ENCODE assay signal across 16 mouse cellular contexts in the genomic region with DNA sequence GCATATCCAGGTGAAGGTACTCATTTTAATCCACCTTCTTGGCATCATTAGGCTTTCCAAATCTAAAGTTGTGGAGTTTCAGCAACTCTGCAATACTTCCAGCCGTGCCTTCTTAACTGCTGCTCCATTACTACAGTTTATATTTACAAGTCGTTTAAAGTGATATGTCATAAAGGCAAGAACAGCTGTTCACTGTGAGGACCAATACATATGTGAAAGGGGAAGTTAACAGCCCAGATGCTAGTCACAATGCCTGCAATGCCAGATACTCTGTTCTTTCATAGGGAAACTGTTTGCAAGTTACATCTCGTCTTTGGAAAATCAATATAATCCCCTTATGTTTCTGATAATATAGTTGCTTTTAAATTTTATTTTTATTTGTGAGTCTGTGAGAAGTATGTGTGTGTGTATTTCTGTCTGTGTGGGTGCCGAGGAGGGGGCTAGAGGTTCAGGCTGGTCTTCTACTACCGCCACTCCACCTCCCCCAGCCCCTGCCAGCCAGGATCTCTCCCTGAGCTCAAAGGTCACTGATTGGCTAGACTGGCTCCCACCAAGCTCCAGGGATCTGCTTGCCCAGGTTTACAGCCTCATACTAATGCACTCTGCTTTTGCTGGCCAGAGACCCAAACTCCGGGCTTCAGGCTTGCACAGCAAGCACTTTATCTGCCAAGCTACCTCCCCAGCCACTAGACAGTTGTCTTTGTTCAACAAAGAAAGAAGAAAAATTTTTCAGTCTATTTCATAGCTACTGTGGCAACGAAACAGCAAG. TPM values are rescaled to one million over a fixed set of nuclear protein-coding genes. Genes with fewer than 3 reads are reported as not detected.
DNase-seq lines count a peak whose midpoint lies in the region; ATAC-seq lines count a peak whose summit lies in the region.
"Had no signal": no experiment of that assay in that cellular context is flagged by ENCODE, and none has a peak within 500 bp of the region (broad histone marks: within the 10 kb centered on the region; RNA-seq: fewer than 3 reads in every experiment).

No protein-coding gene starts in this region.

- peaks cover 11% of the 10 kb centered on the region for H3K4me1 ChIP-seq in limb, embryonic 12.5 days (replicated peaks)
- peaks cover 19% of the 10 kb centered on the region for H3K4me1 ChIP-seq in limb, embryonic 10.5 days
- peaks cover 19% of the 10 kb centered on the region for H3K4me1 ChIP-seq in limb, embryonic 13.5 days

- 38% methylated on average over 7 of the region's 7 CpGs for WGBS in limb, embryonic 12.5 days
- 62% methylated on average over 7 of the region's 7 CpGs for WGBS in limb, embryonic 10.5 days
- WGBS in limb, embryonic 13.5 days: 31% methylated on average over 7 of the region's 7 CpGs

- H3K36me3 ChIP-seq in limb, embryonic 12.5 days: no peaks in the 10 kb centered on the region
- H3K36me3 ChIP-seq in limb, embryonic 10.5 days: no peaks in the 10 kb centered on the region
- H3K36me3 ChIP-seq in limb, embryonic 13.5 days: no peaks in the 10 kb centered on the region
- H3K36me3 ChIP-seq: midbrain, embryonic 10.5 days had no signal

- H3K9ac ChIP-seq in limb, embryonic 12.5 days (replicated peaks): no peak overlapping the region
- no peak overlapping the region for H3K9ac ChIP-seq in limb, embryonic 13.5 days

- ATAC-seq in limb, embryonic 12.5 days (ENCODE audit: insufficient number of reproducible peaks, insufficient read depth, low FRiP score, low TSS enrichment, low read depth): 0 out of 2 replicates have a peak, but pooled peaks have one; percentile 62
- ATAC-seq in limb, embryonic 13.5 days (ENCODE audit: low FRiP score, low read depth): no peak

- H3K27ac ChIP-seq in limb, embryonic 12.5 days: peak overlapping the region; percentile 17; the same call in 1 of the 2 replicates
- no peak overlapping the region for H3K27ac ChIP-seq in limb, embryonic 10.5 days
- H3K27ac ChIP-seq in limb, embryonic 13.5 days: no peak overlapping the region
- H3K27ac ChIP-seq: heart, adult 2 months; midbrain, embryonic 10.5 days had no signal

- H3K4me3 ChIP-seq in limb, embryonic 12.5 days (replicated peaks): no peak overlapping the region
- H3K4me3 ChIP-seq in limb, embryonic 10.5 days: no peak overlapping the region
- no peak overlapping the region for H3K4me3 ChIP-seq in limb, embryonic 13.5 days
- H3K4me3 ChIP-seq: heart, adult 2 months; midbrain, embryonic 10.5 days had no signal

- 0 out of 2 replicates have a peak overlapping the region, but pooled peaks have one; percentile 19 for H3K4me2 ChIP-seq in limb, embryonic 12.5 days
- 0 out of 2 replicates have a peak overlapping the region, but pooled peaks have one; percentile 4 for H3K4me2 ChIP-seq in limb, embryonic 13.5 days (replicated peaks)

- peak; percentile 20 for DNase-seq in cerebellum, adult 11-12 months
- DNase-seq in cerebellum, adult 8-10 months: no peak
- no peak for DNase-seq in limb, embryonic 10.5 days (ENCODE audit: low spot score)
- DNase-seq in brain, adult 2 months (ENCODE audit: low read depth, low spot score): peak; percentile 19
- no peak for DNase-seq in frontal cortex, postnatal 25 days (ENCODE audit: low spot score in 2 of 2)
- no peak for DNase-seq in right cerebral cortex, adult 18-20 months
- DNase-seq: adrenal gland, postnatal 36 days; cerebellum, adult 11 months; heart, adult 2 months; heart, postnatal 14 days; layer of hippocampus, postnatal 36 days; right cerebral cortex, postnatal 4 days; thymus, postnatal 4 days had no signal

- no peaks in the 10 kb centered on the region for H3K9me3 ChIP-seq in limb, embryonic 12.5 days
- no peaks in the 10 kb centered on the region for H3K9me3 ChIP-seq in limb, embryonic 10.5 days (replicated peaks)
- H3K9me3 ChIP-seq in limb, embryonic 13.5 days: no peaks in the 10 kb centered on the region
- H3K9me3 ChIP-seq: midbrain, embryonic 10.5 days had no signal

- peaks cover 12% of the 10 kb centered on the region; the same call in 1 of the 2 replicates for H3K27me3 ChIP-seq in limb, embryonic 12.5 days
- H3K27me3 ChIP-seq in limb, embryonic 10.5 days (ENCODE audit: low read depth, poor library complexity, severe bottlenecking): peaks cover 21% of the 10 kb centered on the region
- peaks cover 8% of the 10 kb centered on the region for H3K27me3 ChIP-seq in limb, embryonic 13.5 days

RNA-seq across cellular contexts. Expression of a gene that starts 5.1 kb away (rescaled TPM):
- 3.8 and 4.5 TPM in 2 replicates for polyA plus RNA-seq in limb, embryonic 12.5 days (2016; fragmentation: Nextera tagmentation; extraction: Ambion mirVana)
- 0.90 and 1.4 TPM in 2 replicates for polyA plus RNA-seq in limb, embryonic 10.5 days (2016; fragmentation: Nextera tagmentation; extraction: Ambion mirVana)
- 2.0 and 3.2 TPM in 2 replicates for polyA plus RNA-seq in limb, embryonic 13.5 days (2015; fragmentation: Nextera tagmentation; extraction: Ambion mirVana)

Comparison
In these comparisons a context has a peak if more than half of its experiments do, and no peak if none do; other contexts are left out.
1. DNase-seq: peak in cerebellum, adult 11-12 months (single experiment) and brain, adult 2 months (single experiment); none in cerebellum, adult 8-10 months (single experiment), limb, embryonic 10.5 days (single experiment), frontal cortex, postnatal 25 days (0 of 2) and right cerebral cortex, adult 18-20 months (single experiment).